Mouse (Mus musculus) 416B (cell line): ENCODE measurements around the gene 9130230L23Rik.
"Not testable (repeated sequence)": the region's sequence is repeated elsewhere in the genome, so short reads cannot be mapped to it uniquely, and the experiment has no call there.

Source experiments
- DNase-seq: peaks from one replicate; pipeline ENCODE4 v3.0.0; 2011; ENCODE audit warnings: low read depth

9130230L23Rik gene

GRCm38 (mm10) chr5:66005041-66005678, 1.1 kb upstream of the 9130230L23Rik start:
- DNase-seq: no peak

GRCm38 (mm10) chr5:66001232-66001631, 2.9 kb downstream of the 9130230L23Rik start:
- DNase-seq: peak; percentile 46

- peak; percentile 20 for DNase-seq
Measured at GRCm38 (mm10) chr5:66000567-66001125, 3.4 kb downstream of the 9130230L23Rik start.

- DNase-seq: no peak
Measured at GRCm38 (mm10) chr5:66000074-66000473, 4.0 kb downstream of the 9130230L23Rik start.

- DNase-seq: no peak
Measured at GRCm38 (mm10) chr5:65999106-65999505, 5.0 kb downstream of the 9130230L23Rik start.

- no peak for DNase-seq
Measured at GRCm38 (mm10) chr5:65997813-65998212, 6.3 kb downstream of the 9130230L23Rik start.

- DNase-seq: no peak
Measured at GRCm38 (mm10) chr5:65994643-65995042, 9.4 kb downstream of the 9130230L23Rik start.

GRCm38 (mm10) chr5:65991191-65991590, 12.9 kb downstream of the 9130230L23Rik start:
- DNase-seq: peak; percentile 89

GRCm38 (mm10) chr5:65987004-65987403, 17.1 kb downstream of the 9130230L23Rik start:
- DNase-seq: not testable (repeated sequence)

GRCm38 (mm10) chr5:65986426-65986825, 17.7 kb downstream of the 9130230L23Rik start:
- peak; percentile 84 for DNase-seq

- no peak for DNase-seq
Measured at GRCm38 (mm10) chr5:65975731-65976130, 28.4 kb downstream of the 9130230L23Rik start.

- DNase-seq: peak; percentile 65
Measured at GRCm38 (mm10) chr5:65973189-65973588, 30.9 kb downstream of the 9130230L23Rik start.

- no peak for DNase-seq
Measured at GRCm38 (mm10) chr5:65968004-65968403, 36.1 kb downstream of the 9130230L23Rik start.

- no peak for DNase-seq
Measured at GRCm38 (mm10) chr5:65967091-65967490, 37.0 kb downstream of the 9130230L23Rik start.

- peak; percentile 31 for DNase-seq
Measured at GRCm38 (mm10) chr5:65965771-65966279, 38.3 kb downstream of the 9130230L23Rik start.

- no peak for DNase-seq
Measured at GRCm38 (mm10) chr5:65963291-65963690, 40.8 kb downstream of the 9130230L23Rik start.

- DNase-seq: no peak
Measured at GRCm38 (mm10) chr5:65960597-65960950, 43.5 kb downstream of the 9130230L23Rik start.

GRCm38 (mm10) chr5:65959893-65960596, 44.0 kb downstream of the 9130230L23Rik start:
- DNase-seq: peak; percentile 75

GRCm38 (mm10) chr5:65958597-65958996, 45.5 kb downstream of the 9130230L23Rik start:
- DNase-seq: peak; percentile 81

- no peak for DNase-seq
Measured at GRCm38 (mm10) chr5:65956144-65957008, 47.7 kb downstream of the 9130230L23Rik start.

- peak; percentile 97 for DNase-seq
Measured at GRCm38 (mm10) chr5:65955343-65956143, 48.5 kb downstream of the 9130230L23Rik start.
